Mouse (Mus musculus) induced T-regulatory cell, adult 2 months (primary cell): Measurements from ENCODE around the gene Olfr926.
"Not testable (repeated sequence)": the region's sequence is repeated elsewhere in the genome, so short reads cannot be mapped to it uniquely, and the experiment has no call there.

ENCODE experiments used
- DNase-seq: peaks from one replicate; pipeline ENCODE4 v3.0.0-alpha.2; 2012; ENCODE audit warnings: low read depth

Gene Olfr926

GRCm38 (mm10) chr9:38876826-38877225 lies at the start of gene Olfr926:
Gene Olfr926 (plus strand): TSS chr9:38877126.
- no peak for DNase-seq

- DNase-seq = no peak
These were observed 43.9 kb upstream of the Olfr926 start for GRCm38 (mm10) chr9:38833027-38833426.

GRCm38 (mm10) chr9:38844149-38844548 lies 32.8 kb upstream of the Olfr926 start, which contains the start of gene Olfr924:
Gene Olfr924 (plus strand): TSS chr9:38844449.
- DNase-seq = no peak

GRCm38 (mm10) chr9:38854760-38855159 lies 22.2 kb upstream of the Olfr926 start, which contains the start of gene Olfr26:
Gene Olfr26 (plus strand): TSS chr9:38855060.
- DNase-seq = no peak

- not testable (repeated sequence) for DNase-seq
These were observed 2.0 kb upstream of the Olfr926 start for GRCm38 (mm10) chr9:38874880-38875279.
